Mouse (Mus musculus) MEL (cell line): ENCODE data around the gene Il16. TPM values are rescaled to one million over a fixed set of nuclear protein-coding genes. Genes with fewer than 3 reads are reported as not detected.

ENCODE experiments used
- DNase-seq: peaks from one replicate; pipeline ENCODE4 v3.0.0; 2011; ENCODE audit warnings: low read depth, low spot score
- H3K27ac ChIP-seq: 2 replicates; pipeline ENCODE4 v1.5.1; 2012; ENCODE audit warnings: low read depth, mild to moderate bottlenecking, control low read depth, low read length, moderate library complexity; ENCODE audit not compliant: control insufficient read depth
- H3K27me3 ChIP-seq, 2 experiments: fragments of 150-350 bp in 1 of 2; sonication (generic) in 1 of 2; 2 replicates each; pipeline ENCODE4 v1.6.1; 2012; ENCODE audit warnings: low read length in 2 of 2, mild to moderate bottlenecking in 2 of 2, improper control_type of control experiment in 1 of 2, moderate library complexity in 1 of 2; ENCODE audit not compliant: insufficient read depth in 2 of 2, control insufficient read depth in 1 of 2
- H3K36me3 ChIP-seq, 2 experiments: 2 replicates each; pipeline ENCODE4 v1.6.1; 2012 to 2014; ENCODE audit warnings: low read length in 2 of 2, improper control_type of control experiment in 1 of 2, inconsistent platforms in 1 of 2, mild to moderate bottlenecking in 1 of 2; ENCODE audit not compliant: insufficient read depth in 2 of 2, control insufficient read depth in 1 of 2
- H3K4me1 ChIP-seq, 2 experiments: fragments of 150-350 bp in 1 of 2; sonication (generic) in 1 of 2; 2 replicates each; pipeline ENCODE4 v1.6.1; 2012; ENCODE audit warnings: low read length in 2 of 2, improper control_type of control experiment in 1 of 2, mild to moderate bottlenecking in 1 of 2; ENCODE audit not compliant: insufficient read depth in 2 of 2, control insufficient read depth in 1 of 2
- H3K4me3 ChIP-seq, 2 experiments: fragments of 150-350 bp in 1 of 2; sonication (generic) in 1 of 2; 2 replicates each; pipeline ENCODE4 v1.5.1; 2012; ENCODE audit warnings: low read depth in 2 of 2, low read length in 2 of 2, mild to moderate bottlenecking in 2 of 2, moderate library complexity in 2 of 2, control low read depth in 1 of 2, improper control_type of control experiment in 1 of 2; ENCODE audit not compliant: control insufficient read depth in 1 of 2, insufficient read depth in 1 of 2
- H3K79me2 ChIP-seq: 2 replicates; pipeline ENCODE4 v1.6.1; 2012; ENCODE audit warnings: mild to moderate bottlenecking, low read length, moderate library complexity; ENCODE audit not compliant: control insufficient read depth, poor library complexity, insufficient read depth
- H3K9ac ChIP-seq: 2 replicates; pipeline ENCODE4 v1.6.1; 2012; ENCODE audit warnings: low read depth, mild to moderate bottlenecking, control low read depth, low read length, moderate library complexity; ENCODE audit not compliant: control insufficient read depth, poor library complexity, severe bottlenecking
- H3K9me3 ChIP-seq: fragments of 150-350 bp; sonication (generic); replicated peaks from 2 replicates; pipeline ENCODE4 v1.6.1; 2012; ENCODE audit warnings: mild to moderate bottlenecking, low read length, improper control_type of control experiment, moderate library complexity; ENCODE audit not compliant: insufficient read depth
- BHLHE40 ChIP-seq: IDR thresholded peaks from 2 replicates; pipeline ENCODE4 v1.6.1; 2012; ENCODE audit warnings: low read depth, mild to moderate bottlenecking, inconsistent platforms, low read length, improper control_type of control experiment, borderline replicate concordance
- CHD1 ChIP-seq: IDR thresholded peaks from 2 replicates; pipeline ENCODE4 v1.6.1; 2012; ENCODE audit warnings: low read depth, mild to moderate bottlenecking, inconsistent platforms, low read length, improper control_type of control experiment
- CHD2 ChIP-seq: IDR thresholded peaks from 2 replicates; pipeline ENCODE4 v1.6.1; 2011; ENCODE audit warnings: low read length, improper control_type of control experiment
- EP300 ChIP-seq, 2 experiments: IDR thresholded peaks; 2 replicates each; pipeline ENCODE4 v1.6.1; 2011; ENCODE audit warnings: improper control_type of control experiment in 2 of 2, low read length in 2 of 2, low read depth in 1 of 2, mild to moderate bottlenecking in 1 of 2
- GABPA ChIP-seq: IDR thresholded peaks from 2 replicates; pipeline ENCODE4 v1.6.1; 2012; ENCODE audit warnings: low read depth, mild to moderate bottlenecking, inconsistent platforms, low read length, improper control_type of control experiment, moderate library complexity
- JUND ChIP-seq: IDR thresholded peaks from 2 replicates; pipeline ENCODE4 v1.6.1; 2011; ENCODE audit warnings: low read depth, mild to moderate bottlenecking, improper control_type of control experiment, low read length
- MAZ ChIP-seq: IDR thresholded peaks from 2 replicates; pipeline ENCODE4 v1.6.1; 2012; ENCODE audit warnings: low read depth, mild to moderate bottlenecking, inconsistent platforms, low read length, improper control_type of control experiment
- MYB ChIP-seq: IDR thresholded peaks from 2 replicates; pipeline ENCODE4 v1.6.1; 2011; ENCODE audit warnings: mild to moderate bottlenecking, low read depth, low read length, improper control_type of control experiment
- MYC ChIP-seq: IDR thresholded peaks from 2 replicates; pipeline ENCODE4 v1.6.1; 2011; ENCODE audit warnings: low read depth, mild to moderate bottlenecking, low read length, improper control_type of control experiment, moderate library complexity
- NELFE ChIP-seq: IDR thresholded peaks from 2 replicates; pipeline ENCODE4 v1.6.1; 2011; ENCODE audit warnings: low read depth, low read length, improper control_type of control experiment
- POLR2A ChIP-seq, 2 experiments: IDR thresholded peaks; 2 replicates each; pipeline ENCODE4 v1.6.1; 2011 to 2012; ENCODE audit warnings: low read length in 2 of 2, mild to moderate bottlenecking in 2 of 2, control low read depth in 1 of 2, improper control_type of control experiment in 1 of 2, low read depth in 1 of 2, moderate library complexity in 1 of 2; ENCODE audit not compliant: control insufficient read depth in 1 of 2, insufficient read depth in 1 of 2, poor library complexity in 1 of 2
- POLR2AphosphoS2 ChIP-seq: IDR thresholded peaks from 2 replicates; pipeline ENCODE4 v1.6.1; 2011; ENCODE audit warnings: low read length, improper control_type of control experiment
- RAD21 ChIP-seq: IDR thresholded peaks from 2 replicates; pipeline ENCODE4 v1.6.1; 2011; ENCODE audit warnings: mild to moderate bottlenecking, low read depth, low read length, improper control_type of control experiment
- RCOR1 ChIP-seq: IDR thresholded peaks from 2 replicates; pipeline ENCODE4 v1.6.1; 2012; ENCODE audit warnings: low read depth, mild to moderate bottlenecking, inconsistent platforms, low read length, improper control_type of control experiment
- SMC3 ChIP-seq: IDR thresholded peaks from 2 replicates; pipeline ENCODE4 v1.6.1; 2011; ENCODE audit warnings: low read depth, low read length, improper control_type of control experiment
- TAL1 ChIP-seq: IDR thresholded peaks from 2 replicates; pipeline ENCODE4 v1.6.1; 2012; ENCODE audit warnings: mild to moderate bottlenecking, inconsistent platforms, low read length, moderate library complexity, mixed read lengths
- UBTF ChIP-seq: IDR thresholded peaks from 2 replicates; pipeline ENCODE4 v1.6.1; 2012; ENCODE audit warnings: low read depth, mild to moderate bottlenecking, inconsistent platforms, low read length, improper control_type of control experiment, moderate library complexity, borderline replicate concordance; ENCODE audit not compliant: insufficient read depth
- ZMIZ1 ChIP-seq: IDR thresholded peaks from 2 replicates; pipeline ENCODE4 v1.6.1; 2012; ENCODE audit warnings: low read depth, mild to moderate bottlenecking, inconsistent platforms, low read length, improper control_type of control experiment, moderate library complexity
- ZNF384 ChIP-seq: IDR thresholded peaks from 2 replicates; pipeline ENCODE4 v1.6.1; 2012; ENCODE audit warnings: low read depth, mild to moderate bottlenecking, inconsistent platforms, low read length, improper control_type of control experiment
- polyA plus RNA-seq, 2 experiments: library from polyadenylated mRNA; stranded (reverse) in 1 of 2; unstranded in 1 of 2; fragments of >175 nt in 1 of 2; fragments of >200 nt in 1 of 2; gene quantifications; 2 replicates each; pipeline versions ENCODE4 v1.2.1 to v1.2.4; 2012; ENCODE audit warnings: low replicate concordance in 2 of 2, low read depth in 1 of 2; ENCODE audit not compliant: insufficient read length in 2 of 2, insufficient read depth in 1 of 2, missing spikeins in 1 of 2
- total RNA-seq: library from RNA; depleted of rRNA; stranded (reverse); fragments of 300-350 nt; gene quantifications from 2 replicates; pipeline ENCODE4 v1.2.3, GENCODE M21; 2012; rRNA removed

Il16 gene
- total and polyA plus RNA-seq, 3 experiments, result 0.04 to 0.10 TPM; not detected in 1

- H3K27ac ChIP-seq, result no peak overlapping the region
Observed at GRCm38 (mm10) chr7:83594056-83594455, 151.5 kb downstream of the Il16 start.

More at GRCm38 (mm10) chr7:83594056-83594455, 151.5 kb downstream of the Il16 start:
- H3K79me2 ChIP-seq, result no peaks in the 10 kb centered on the region
- H3K27me3 ChIP-seq, result no peaks in the 10 kb centered on the region
- no peaks in the 10 kb centered on the region for H3K9me3 ChIP-seq
- no peak overlapping the region for H3K4me3 ChIP-seq
- no peaks in the 10 kb centered on the region for H3K36me3 ChIP-seq
- H3K9ac ChIP-seq, result no peak overlapping the region
- no peak for TF ChIP-seq BHLHE40
- TF ChIP-seq POLR2A (IDR thresholded peaks at IDR 0.05; ENCODE audit: control insufficient read depth in 1 of 2, insufficient read depth in 1 of 2, low read depth in 1 of 2, low read length in 2 of 2, poor library complexity in 1 of 2), result no peak
- TF ChIP-seq RCOR1, result no peak
- TF ChIP-seq CHD2, result no peak
- TF ChIP-seq POLR2AphosphoS2, result no peak
- TF ChIP-seq MYB, result no peak
- no peak for TF ChIP-seq EP300 (IDR thresholded peaks at IDR 0.05; ENCODE audit: low read depth in 1 of 2, low read length in 2 of 2)
- TF ChIP-seq SMC3, result no peak
- TF ChIP-seq UBTF, result no peak
- TF ChIP-seq JUND, result no peak
- no peak for TF ChIP-seq RAD21
- TF ChIP-seq ZMIZ1, result no peak
- TF ChIP-seq MAZ, result no peak
- TF ChIP-seq TAL1, result no peak
- no peak for TF ChIP-seq GABPA
- no peak for TF ChIP-seq MYC
- TF ChIP-seq CHD1, result no peak
- no peak for TF ChIP-seq NELFE
- TF ChIP-seq ZNF384, result no peak
- TF ChIP-seq, all 39 proteins: peak for 0
- no peaks in the 10 kb centered on the region for H3K4me1 ChIP-seq
- no peak for DNase-seq

Other genes with a start within 250 kb of the Il16 start
- gene Tmc3, start 160.8 kb downstream of the Il16 start, total RNA-seq, result not detected in 2 replicates
- gene Tmc3, start 160.8 kb downstream of the Il16 start, polyA plus RNA-seq, result not detected
- gene Stard5, start 113.8 kb downstream of the Il16 start, total RNA-seq, result 1.9 and 2.3 TPM in 2 replicates
- gene Stard5, start 113.8 kb downstream of the Il16 start, polyA plus RNA-seq, result 1 to 10 TPM in 1 of 2 experiments, not detected in 1; 3.1 TPM
- gene Cfap161, start 49.2 kb upstream of the Il16 start, total RNA-seq, result not detected in 2 replicates
- not detected for gene Cfap161, start 49.2 kb upstream of the Il16 start, polyA plus RNA-seq
- gene Tlnrd1, start 138.6 kb upstream of the Il16 start, total RNA-seq, result 7.5 and 8.8 TPM in 2 replicates
- gene Tlnrd1, start 138.6 kb upstream of the Il16 start, polyA plus RNA-seq, result 10 to 100 TPM in 1 of 2 experiments, not detected in 1; 18.0 TPM
- 75.8 and 83.3 TPM in 2 replicates for gene Mesd, start 138.7 kb upstream of the Il16 start, total RNA-seq
- 100 to 1,000 TPM in 1 of 2 experiments, 10 to 100 TPM in 1; 64.5 to 135 TPM for gene Mesd, start 138.7 kb upstream of the Il16 start, polyA plus RNA-seq